Mouse (Mus musculus) cerebellum, adult 11 months (tissue): ENCODE results near the gene Limd2.
"Not testable (repeated sequence)": the region's sequence is repeated elsewhere in the genome, so short reads cannot be mapped to it uniquely, and the experiment has no call there.

ENCODE experiments used
- DNase-seq: peaks from one replicate; pipeline ENCODE4 v3.0.0; 2022

Gene Limd2

GRCm38 (mm10) chr11:106160841-106161721 lies at the start of gene Limd2, which contains the start of gene Gm10840:
Gene Limd2, minus strand, starts transcription at chr11:106160860.
Gene Gm10840, plus strand, starts transcription at chr11:106160850.
- DNase-seq: peak; percentile 69

- no peak for DNase-seq
Measured at GRCm38 (mm10) chr11:106202123-106202465, 41.4 kb upstream of the Limd2 start, which contains the start of gene Strada. Gene Strada, minus strand, starts transcription at chr11:106202168.

GRCm38 (mm10) chr11:106201337-106202122 lies 40.9 kb upstream of the Limd2 start:
- no peak for DNase-seq

GRCm38 (mm10) chr11:106200756-106201155 lies 40.1 kb upstream of the Limd2 start:
- DNase-seq: no peak

GRCm38 (mm10) chr11:106199997-106200396 lies 39.3 kb upstream of the Limd2 start:
- not testable (repeated sequence) for DNase-seq

- DNase-seq: no peak
Measured at GRCm38 (mm10) chr11:106198277-106198676, 37.6 kb upstream of the Limd2 start.

GRCm38 (mm10) chr11:106195341-106195740 lies 34.7 kb upstream of the Limd2 start:
- no peak for DNase-seq

- DNase-seq: no peak
Measured at GRCm38 (mm10) chr11:106194891-106195290, 34.2 kb upstream of the Limd2 start.

- no peak for DNase-seq
Measured at GRCm38 (mm10) chr11:106194155-106194541, 33.5 kb upstream of the Limd2 start.

GRCm38 (mm10) chr11:106193371-106194154 lies 32.9 kb upstream of the Limd2 start:
- DNase-seq: peak; percentile 96

- DNase-seq: no peak
Measured at GRCm38 (mm10) chr11:106192657-106193370, 32.2 kb upstream of the Limd2 start.

- DNase-seq: no peak
Measured at GRCm38 (mm10) chr11:106192241-106192640, 31.6 kb upstream of the Limd2 start.

- no peak for DNase-seq
Measured at GRCm38 (mm10) chr11:106191716-106192115, 31.1 kb upstream of the Limd2 start.

- no peak for DNase-seq
Measured at GRCm38 (mm10) chr11:106187326-106187725, 26.7 kb upstream of the Limd2 start.

GRCm38 (mm10) chr11:106180449-106180801 lies 19.8 kb upstream of the Limd2 start:
- DNase-seq: no peak

GRCm38 (mm10) chr11:106179711-106180448 lies 19.2 kb upstream of the Limd2 start:
- peak; percentile 63 for DNase-seq

- no peak for DNase-seq
Measured at GRCm38 (mm10) chr11:106178036-106178782, 17.5 kb upstream of the Limd2 start.

GRCm38 (mm10) chr11:106176372-106176771 lies 15.7 kb upstream of the Limd2 start:
- DNase-seq: no peak

- peak; percentile 62 for DNase-seq
Measured at GRCm38 (mm10) chr11:106175081-106175480, 14.4 kb upstream of the Limd2 start.

- peak; percentile 66 for DNase-seq
Measured at GRCm38 (mm10) chr11:106174372-106174771, 13.7 kb upstream of the Limd2 start.

- DNase-seq: no peak
Measured at GRCm38 (mm10) chr11:106173228-106173627, 12.6 kb upstream of the Limd2 start.
